Mouse (Mus musculus) thymus, postnatal 36 days (tissue): ENCODE data around the gene Dgkg.

ENCODE experiments used
- DNase-seq, 2 experiments: peaks; one replicate each; pipeline ENCODE4 v3.0.0; 2022; ENCODE audit warnings: mixed read lengths in 2 of 2

Dgkg gene

GRCm38 (mm10) chr16:22493396-22493795, 163.6 kb downstream of the Dgkg start:
- no peak for DNase-seq

- no peak for DNase-seq
Observed at GRCm38 (mm10) chr16:22491446-22492166, 165.4 kb downstream of the Dgkg start.

- DNase-seq: no peak
Observed at GRCm38 (mm10) chr16:22483900-22484299, 173.1 kb downstream of the Dgkg start.

GRCm38 (mm10) chr16:22479322-22479721, 177.7 kb downstream of the Dgkg start:
- no peak for DNase-seq

GRCm38 (mm10) chr16:22471728-22472127, 185.3 kb downstream of the Dgkg start:
- DNase-seq: no peak

- no peak for DNase-seq
Observed at GRCm38 (mm10) chr16:22469385-22469784, 187.6 kb downstream of the Dgkg start.

- DNase-seq: no peak
Observed at GRCm38 (mm10) chr16:22467111-22467510, 189.9 kb downstream of the Dgkg start.

- peak; percentile 69 to 74 for DNase-seq
Observed at GRCm38 (mm10) chr16:22466381-22466780, 190.6 kb downstream of the Dgkg start.

- DNase-seq: no peak
Observed at GRCm38 (mm10) chr16:22462220-22462619, 194.8 kb downstream of the Dgkg start.

GRCm38 (mm10) chr16:22461728-22462127, 195.3 kb downstream of the Dgkg start:
- no peak for DNase-seq

- no peak for DNase-seq
Observed at GRCm38 (mm10) chr16:22460960-22461359, 196.1 kb downstream of the Dgkg start.

- no peak for DNase-seq
Observed at GRCm38 (mm10) chr16:22452082-22452481, 204.9 kb downstream of the Dgkg start.

GRCm38 (mm10) chr16:22448093-22448492, 208.9 kb downstream of the Dgkg start:
- DNase-seq: no peak

GRCm38 (mm10) chr16:22444786-22445185, 212.2 kb downstream of the Dgkg start:
- DNase-seq: no peak

GRCm38 (mm10) chr16:22442202-22442601, 214.8 kb downstream of the Dgkg start:
- DNase-seq: no peak

GRCm38 (mm10) chr16:22441317-22441716, 215.7 kb downstream of the Dgkg start:
- DNase-seq: no peak

- peak; percentile 12 to 38 for DNase-seq
Observed at GRCm38 (mm10) chr16:22440269-22440668, 216.8 kb downstream of the Dgkg start.

GRCm38 (mm10) chr16:22439499-22440177, 217.4 kb downstream of the Dgkg start, which contains the start of gene Etv5:
Gene Etv5 (minus strand): TSS chr16:22439719.
- DNase-seq: peak; percentile 94 to 98

- DNase-seq: peak; percentile 68 to 76
Observed at GRCm38 (mm10) chr16:22438441-22439373, 218.3 kb downstream of the Dgkg start.

GRCm38 (mm10) chr16:22436106-22436505, 220.9 kb downstream of the Dgkg start:
- DNase-seq: no peak

- no peak for DNase-seq
Observed at GRCm38 (mm10) chr16:22434530-22434929, 222.5 kb downstream of the Dgkg start.

- no peak for DNase-seq
Observed at GRCm38 (mm10) chr16:22433944-22434343, 223.1 kb downstream of the Dgkg start.

GRCm38 (mm10) chr16:22431773-22432172, 225.2 kb downstream of the Dgkg start:
- no peak for DNase-seq
